Mouse (Mus musculus): ENCODE data around the gene 1700113H08Rik. TPM values are rescaled to one million over a fixed set of nuclear protein-coding genes. Genes with fewer than 3 reads are reported as not detected.

The 1700113H08Rik gene
- total RNA-seq, 2 experiments from 2014 or later: not detected

- intact Hi-C loops (cut with DNase I): no loop called here
- no peak for DNase-seq (ENCODE audit: low spot score)
Observed at GRCm38 (mm10) chr10:87153731-87154505, 96.1 kb downstream of the 1700113H08Rik start.

- intact Hi-C loops (cut with DNase I): no loop called here
- DNase-seq (ENCODE audit: low spot score): no peak
Observed at GRCm38 (mm10) chr10:87159781-87160180, 101.9 kb downstream of the 1700113H08Rik start.

GRCm38 (mm10) chr10:87196123-87196756, 138.4 kb downstream of the 1700113H08Rik start:
- no peak for DNase-seq (ENCODE audit: low spot score)
- intact Hi-C loops (cut with DNase I): no loop called here

- DNase-seq (ENCODE audit: low spot score): no peak
- intact Hi-C loops (cut with DNase I): no loop called here
Observed at GRCm38 (mm10) chr10:87198720-87199119, 140.9 kb downstream of the 1700113H08Rik start.

GRCm38 (mm10) chr10:87209466-87209865, 151.6 kb downstream of the 1700113H08Rik start:
- no peak for DNase-seq (ENCODE audit: low spot score)
- intact Hi-C loops (cut with DNase I): no loop called here

- no peak for DNase-seq (ENCODE audit: low spot score)
- intact Hi-C loops (cut with DNase I): no loop called here
Observed at GRCm38 (mm10) chr10:87211046-87211445, 153.2 kb downstream of the 1700113H08Rik start.

GRCm38 (mm10) chr10:87212854-87213253, 155.0 kb downstream of the 1700113H08Rik start:
- intact Hi-C loops (cut with DNase I): no loop called here
- no peak for DNase-seq (ENCODE audit: low spot score)

GRCm38 (mm10) chr10:87230071-87230910, 172.4 kb downstream of the 1700113H08Rik start:
- DNase-seq (ENCODE audit: low spot score): no peak
- intact Hi-C loops (cut with DNase I): no loop called here

- no peak for DNase-seq (ENCODE audit: low spot score)
- intact Hi-C loops (cut with DNase I): no loop called here
Observed at GRCm38 (mm10) chr10:87239332-87240008, 181.6 kb downstream of the 1700113H08Rik start.

- intact Hi-C loops (cut with DNase I): no loop called here
- DNase-seq (ENCODE audit: low spot score): no peak
Observed at GRCm38 (mm10) chr10:87271724-87272123, 213.9 kb downstream of the 1700113H08Rik start.

GRCm38 (mm10) chr10:87272133-87272622, 214.3 kb downstream of the 1700113H08Rik start:
- no peak for DNase-seq (ENCODE audit: low spot score)
- intact Hi-C loops (cut with DNase I): no loop called here

GRCm38 (mm10) chr10:87275075-87275474, 217.2 kb downstream of the 1700113H08Rik start:
- intact Hi-C loops (cut with DNase I): no loop called here
- no peak for DNase-seq (ENCODE audit: low spot score)

Other genes starting within 250 kb of the 1700113H08Rik start
- gene Stab2, start 50.0 kb upstream of the 1700113H08Rik start, total RNA-seq (2021): under 1 TPM; 0.08 to 0.20 TPM

Data from heart, postnatal 25 days (tissue).